Mouse (Mus musculus) heart, adult 9 months (tissue): Measurements from ENCODE around the gene Rarres1.

Experiments used
- DNase-seq, 2 experiments: peaks; one replicate each; pipeline ENCODE4 v3.0.0; 2022; ENCODE audit warnings: low spot score in 2 of 2

The Rarres1 gene

DNA sequence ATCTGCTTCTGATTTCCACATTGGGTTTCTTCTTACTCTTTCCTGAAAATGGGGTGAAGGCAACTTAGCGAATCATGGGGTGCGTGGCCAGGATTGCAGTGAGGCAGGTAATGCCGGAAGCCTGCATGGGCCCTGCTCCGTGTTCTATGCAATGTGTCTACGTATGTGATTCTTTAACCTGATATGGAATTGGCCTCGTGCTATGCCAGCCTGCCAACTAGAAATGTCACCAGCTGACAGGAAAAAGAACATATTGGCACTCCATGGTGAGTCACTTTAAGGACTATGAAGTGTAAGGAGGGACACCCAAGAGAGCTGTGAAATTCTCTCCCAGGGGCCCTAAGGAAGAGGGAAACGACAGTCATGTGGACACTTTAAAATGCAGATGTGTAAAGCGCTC is 22.2 kb downstream of the Rarres1 start:
- no peak for DNase-seq

- DNase-seq, result no peak
These were observed 23.0 kb downstream of the Rarres1 start for GRCm38 (mm10) chr3:67492086-67492869.

- no peak for DNase-seq
These were observed 25.2 kb downstream of the Rarres1 start for GRCm38 (mm10) chr3:67490156-67490555.

DNA sequence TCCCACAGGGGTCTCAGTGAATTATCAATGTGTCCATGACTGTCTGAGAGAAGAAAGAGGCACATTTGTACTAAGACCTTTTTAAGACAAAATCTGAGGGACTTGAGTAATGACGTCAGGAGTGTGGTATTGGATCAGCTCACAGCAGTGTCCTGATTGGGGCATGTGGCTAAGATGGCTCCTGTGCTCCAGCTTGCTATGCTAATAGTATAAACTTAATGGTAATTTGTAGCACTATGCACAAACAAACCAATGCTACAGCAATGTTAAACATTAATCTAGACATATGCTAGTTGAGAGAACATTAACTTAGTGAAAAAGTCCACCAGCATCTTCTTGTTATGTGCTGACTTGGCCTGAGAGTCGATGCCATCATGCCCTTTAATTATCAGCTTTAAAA is 30.1 kb downstream of the Rarres1 start:
- DNase-seq, result no peak

GRCm38 (mm10) chr3:67482400-67482799 is 32.9 kb downstream of the Rarres1 start:
- DNase-seq, result no peak

GRCm38 (mm10) chr3:67479806-67480205 is 35.5 kb downstream of the Rarres1 start:
- DNase-seq, result no peak

- DNase-seq, result no peak
These were observed 41.9 kb downstream of the Rarres1 start for GRCm38 (mm10) chr3:67473438-67473837.

GRCm38 (mm10) chr3:67471408-67472127 is 43.8 kb downstream of the Rarres1 start:
- DNase-seq, result no peak

GRCm38 (mm10) chr3:67467281-67467680 is 48.0 kb downstream of the Rarres1 start:
- DNase-seq, result no peak

DNA sequence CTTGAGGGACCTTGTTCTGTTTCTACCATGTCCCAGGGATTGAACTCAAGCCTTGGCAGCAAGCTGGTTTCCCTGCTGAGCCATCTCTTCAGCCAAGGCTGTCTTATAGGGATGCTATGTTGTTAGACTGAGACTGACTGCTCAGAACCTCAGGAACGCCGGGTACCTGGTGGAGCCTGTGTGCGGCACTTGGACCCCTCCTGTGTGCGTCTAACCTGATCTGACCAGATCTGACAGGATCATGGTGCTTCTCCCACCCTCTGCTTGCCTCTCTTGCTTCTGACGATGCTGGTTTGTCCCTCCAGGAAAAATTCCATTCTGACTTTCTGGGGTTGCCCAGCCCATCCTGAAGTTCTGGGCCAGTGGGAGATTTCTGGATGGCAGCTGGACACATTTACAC is 48.7 kb downstream of the Rarres1 start:
- no peak for DNase-seq

DNA sequence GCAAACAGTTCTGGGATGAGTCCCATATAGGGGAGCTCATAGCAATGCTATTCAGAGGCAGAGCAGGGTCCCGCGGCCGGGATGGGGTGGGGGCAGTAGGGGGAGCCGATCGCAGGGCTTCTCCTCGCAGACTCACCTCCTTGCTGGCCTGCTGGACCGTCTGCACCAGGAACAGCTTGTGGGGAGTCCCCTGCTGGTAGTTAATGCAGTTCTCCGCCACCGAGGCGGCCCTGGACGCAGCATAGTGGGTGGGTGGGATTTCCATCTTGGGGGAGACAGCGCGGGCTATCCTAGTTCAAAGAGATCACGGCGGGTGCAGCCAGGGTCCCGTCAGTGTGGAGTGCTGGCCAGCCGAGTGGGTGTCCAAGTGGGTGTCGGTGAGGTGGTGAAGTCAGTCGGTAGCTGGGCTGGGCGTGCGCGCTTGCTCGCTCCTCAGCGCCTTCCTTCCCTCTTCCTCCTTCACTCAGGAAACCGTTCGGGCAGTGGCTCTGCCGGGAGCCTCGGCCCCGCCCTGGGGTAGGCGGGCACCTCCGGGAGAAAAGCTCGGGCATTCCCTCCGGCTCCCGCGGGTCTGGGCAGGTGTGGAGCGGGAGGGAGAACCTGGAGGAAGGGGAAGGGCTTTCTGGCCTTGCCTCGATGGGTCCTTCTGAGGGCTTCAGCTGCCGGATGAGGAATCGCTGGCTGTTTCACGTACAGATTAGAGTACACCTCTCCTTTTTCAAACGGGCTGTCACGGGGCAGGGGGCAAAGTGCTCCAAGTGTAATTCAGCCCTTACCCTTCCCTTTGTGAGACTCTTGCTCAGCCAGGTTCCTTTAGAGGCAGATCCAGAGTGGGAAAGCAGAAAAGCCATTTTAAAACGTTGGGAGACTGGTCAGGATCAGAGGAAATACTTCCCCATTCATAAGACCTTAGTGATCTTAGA is 51.6 kb downstream of the Rarres1 start, which contains the start of gene Lxn:
TSS of gene Lxn (minus strand) at position 477 of the 923 bp plus-strand sequence.
- DNase-seq, result peak; percentile 56 to 64

GRCm38 (mm10) chr3:67463001-67463400 is 52.3 kb downstream of the Rarres1 start:
- no peak for DNase-seq

GRCm38 (mm10) chr3:67462578-67462977 is 52.7 kb downstream of the Rarres1 start:
- no peak for DNase-seq

- DNase-seq, result no peak
These were observed 53.3 kb downstream of the Rarres1 start for GRCm38 (mm10) chr3:67462015-67462414.

DNA sequence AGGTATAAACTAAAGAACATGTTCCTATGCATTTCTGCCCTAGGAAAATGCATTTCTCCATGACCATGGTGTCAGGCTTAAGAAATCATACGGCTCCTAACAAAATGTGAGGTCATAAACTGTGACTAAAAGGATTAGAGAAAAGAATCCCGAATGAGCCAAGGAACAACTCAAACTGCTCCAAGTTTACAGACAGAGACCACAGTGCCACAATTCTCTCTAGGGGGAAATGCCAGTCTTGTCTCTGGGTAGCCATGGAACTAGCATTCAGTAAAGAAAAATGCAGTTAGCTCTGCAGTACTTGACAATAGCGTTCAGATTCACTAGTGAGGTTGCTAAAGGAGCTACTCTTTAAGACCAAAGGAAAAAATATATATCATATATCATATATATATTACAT is 55.4 kb downstream of the Rarres1 start:
- no peak for DNase-seq

DNA sequence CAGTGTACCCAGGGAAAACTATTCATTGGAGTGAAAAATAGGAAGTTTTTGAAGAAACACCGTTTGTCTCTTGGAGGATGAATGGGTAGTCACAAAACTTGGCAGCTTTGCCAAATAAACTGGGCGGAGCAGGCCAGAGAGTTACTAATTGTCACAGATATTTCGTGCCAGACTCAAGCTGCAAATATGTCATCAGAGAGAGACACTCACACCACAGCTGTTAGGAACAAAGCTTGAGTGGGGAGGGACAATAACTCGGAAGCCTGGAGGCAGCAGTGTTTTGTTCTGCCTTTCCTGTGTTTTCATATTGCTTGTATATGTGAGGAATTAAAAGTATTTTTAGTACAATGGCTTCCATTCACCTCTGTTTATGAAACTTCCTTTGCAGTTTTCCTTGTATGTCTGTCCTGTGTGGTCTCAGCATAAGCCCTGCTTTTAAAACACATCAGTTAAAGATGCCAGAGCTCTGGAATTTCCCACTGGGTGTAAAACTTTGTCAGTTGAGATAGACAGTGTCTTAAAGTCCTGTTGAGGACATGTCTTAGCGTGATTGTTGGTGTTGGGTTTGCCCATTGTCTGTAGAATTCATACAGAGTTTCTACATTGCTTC is 64.6 kb downstream of the Rarres1 start:
- DNase-seq, result peak in 1 of 2 experiments; percentile 21

DNA sequence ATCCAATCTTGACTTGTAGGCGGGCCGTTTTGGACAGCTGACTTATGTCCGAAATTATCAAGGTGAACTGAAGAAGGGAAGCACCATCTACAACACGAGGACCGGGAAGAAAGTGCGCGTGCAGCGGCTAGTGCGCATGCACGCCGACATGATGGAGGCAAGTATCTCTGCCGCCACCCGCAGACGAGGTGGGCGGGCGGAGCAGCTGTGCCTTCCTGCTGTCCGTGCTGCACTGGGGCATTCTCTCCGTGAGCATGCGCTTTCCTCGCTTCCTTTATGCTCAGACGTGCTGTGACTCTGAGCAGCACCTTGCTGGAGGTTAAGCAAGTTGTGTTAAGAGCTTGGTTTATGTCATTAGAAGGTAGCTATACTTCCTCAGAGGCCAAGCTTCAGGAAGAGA is 65.7 kb downstream of the Rarres1 start:
- DNase-seq, result peak; percentile 21 to 33

GRCm38 (mm10) chr3:67447143-67447542 is 68.2 kb downstream of the Rarres1 start:
- no peak for DNase-seq

DNA sequence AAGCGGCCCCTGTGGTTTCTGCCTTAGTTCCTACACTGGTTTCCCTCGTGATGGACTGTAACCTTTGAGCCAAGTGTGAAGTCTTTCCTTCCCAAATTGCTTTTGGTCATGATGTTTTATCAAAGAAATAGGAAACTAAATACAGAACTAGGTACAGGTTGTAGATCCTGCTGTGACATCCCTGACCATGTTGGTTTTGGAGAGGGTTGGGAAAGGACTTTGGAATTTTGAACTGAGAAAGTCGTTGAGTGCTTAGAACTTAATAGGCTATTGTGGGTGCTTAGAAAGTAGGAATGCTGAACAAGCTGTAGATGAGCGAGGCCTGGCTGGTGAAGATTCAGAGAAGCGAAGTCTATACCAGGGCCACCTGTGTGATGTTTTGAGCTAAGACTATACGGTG is 81.3 kb downstream of the Rarres1 start:
- no peak for DNase-seq

- DNase-seq, result peak; percentile 83 to 87
These were observed 85.3 kb downstream of the Rarres1 start, which contains the start of gene Gfm1 for GRCm38 (mm10) chr3:67429999-67430380. Gene Gfm1, plus strand, starts transcription at chr3:67430096.

- no peak for DNase-seq
These were observed 85.9 kb downstream of the Rarres1 start for GRCm38 (mm10) chr3:67429338-67429998.
